Mouse (Mus musculus) lung, postnatal 0 days (tissue): ENCODE data around the gene Hs1bp3. TPM values are rescaled to one million over a fixed set of nuclear protein-coding genes. Genes with fewer than 3 reads are reported as not detected.

ENCODE experiments used
- ATAC-seq: fragments of 200-750 bp; cut with Nextera tagmentation; 2 replicates; pipeline ENCODE4 v1.8.0; 2017; ENCODE audit warnings: moderate library complexity
- DNase-seq: peaks from one replicate; pipeline ENCODE4 v3.0.0-alpha.2; 2016; ENCODE audit warnings: low spot score
- H3K27ac ChIP-seq: fragments of 300-500 bp; sonication (generic); 2 replicates; pipeline ENCODE4 v1.5.1; 2014; ENCODE audit warnings: antibody characterized with exemption, mild to moderate bottlenecking, low read length, mixed read lengths
- H3K27me3 ChIP-seq: fragments of 300-500 bp; sonication (generic); replicated peaks from 2 replicates; pipeline ENCODE4 v1.6.1; 2014; ENCODE audit warnings: low read length, mixed read lengths; ENCODE audit not compliant: insufficient read depth
- H3K36me3 ChIP-seq: fragments of 300-500 bp; sonication (generic); 2 replicates; pipeline ENCODE4 v1.6.1; 2014; ENCODE audit warnings: low read length, mixed read lengths; ENCODE audit not compliant: insufficient read depth
- H3K4me1 ChIP-seq: fragments of 300-500 bp; sonication (generic); 2 replicates; pipeline ENCODE4 v1.6.1; 2014; ENCODE audit warnings: antibody characterized with exemption, low read depth, low read length, mixed read lengths; ENCODE audit not compliant: insufficient read depth
- H3K4me2 ChIP-seq: fragments of 300-500 bp; sonication (generic); replicated peaks from 2 replicates; pipeline ENCODE4 v1.6.1; 2014; ENCODE audit warnings: low read depth, mild to moderate bottlenecking, low read length, moderate library complexity, mixed read lengths
- H3K4me3 ChIP-seq: fragments of 300-500 bp; sonication (generic); 2 replicates; pipeline ENCODE4 v1.5.1; 2014; ENCODE audit warnings: low read depth, low read length
- H3K9ac ChIP-seq: fragments of 300-500 bp; sonication (generic); replicated peaks from 2 replicates; pipeline ENCODE4 v1.6.1; 2014; ENCODE audit warnings: low read depth, mild to moderate bottlenecking
- H3K9me3 ChIP-seq: fragments of 300-500 bp; sonication (generic); 2 replicates; pipeline ENCODE4 v1.6.1; 2016; ENCODE audit warnings: low read length, mixed read lengths
- CTCF ChIP-seq: IDR thresholded peaks from 2 replicates; pipeline ENCODE4 v1.5.1; 2016; ENCODE audit warnings: antibody characterized with exemption, mild to moderate bottlenecking
- EP300 ChIP-seq: IDR thresholded peaks from 2 replicates; pipeline ENCODE4 v1.6.1; 2016; ENCODE audit warnings: antibody characterized with exemption, mild to moderate bottlenecking, control low read depth
- WGBS: fragments of 180-500 bp; shearing (Covaris S2); extraction: QIAGEN DNeasy Blood & Tissue Kit; methylation state at CpG from one replicate; pipeline ENCODE4 v1.1.7; 2014; 5-methylcytosine and 5-hydroxymethylcytosine counted together
- polyA plus RNA-seq: library from polyadenylated mRNA; unstranded; fragments of >200 nt; fragmentation: Nextera tagmentation; extraction: Ambion mirVana; gene quantifications from 2 replicates; pipeline ENCODE4 v1.2.1, GENCODE M21; 2015

The Hs1bp3 gene
- polyA plus RNA-seq, 1 experiment from 2014 or later = 8.7 TPM

GRCm38 (mm10) chr12:8337286-8338060 is 24.2 kb downstream of the Hs1bp3 start:
- peaks cover 9% of the 10 kb centered on the region; the same call in 1 of the 2 replicates for H3K36me3 ChIP-seq
- H3K4me3 ChIP-seq = no peak overlapping the region

GRCm38 (mm10) chr12:8338491-8338890 is 25.3 kb downstream of the Hs1bp3 start:
- no peak overlapping the region for H3K4me2 ChIP-seq

More at GRCm38 (mm10) chr12:8337286-8338060, 24.2 kb downstream of the Hs1bp3 start:
- WGBS = 41% methylated on average over 12 of the region's 12 CpGs
- ATAC-seq (peak; percentile 37), DNase-seq (peak; percentile 54)
- peak overlapping the region; percentile 38 for H3K27ac ChIP-seq
- peaks cover 9% of the 10 kb centered on the region; the same call in 1 of the 2 replicates for H3K4me1 ChIP-seq
- 0 out of 2 replicates have a peak overlapping the region, but pooled peaks have one; percentile 12 for H3K9ac ChIP-seq
- no peaks in the 10 kb centered on the region for H3K9me3 ChIP-seq
- peak; percentile 53 for TF ChIP-seq CTCF
- TF ChIP-seq EP300 = no peak
- no peak overlapping the region for H3K4me2 ChIP-seq
- H3K27me3 ChIP-seq = no peaks in the 10 kb centered on the region

GRCm38 (mm10) chr12:8338918-8339317 is 25.7 kb downstream of the Hs1bp3 start:
- Histone ChIP-seq H3K36me3 (peaks cover 9% of the 10 kb centered on the region; the same call in 1 of the 2 replicates), H3K9me3 (no peaks in the 10 kb centered on the region), H3K4me1 (peaks cover 9% of the 10 kb centered on the region; the same call in 1 of the 2 replicates), H3K9ac (no peak overlapping the region), H3K4me2 (no peak overlapping the region), H3K27me3 (no peaks in the 10 kb centered on the region), H3K4me3 (no peak overlapping the region), H3K27ac (no peak overlapping the region)
- DNase-seq = no peak
- no peak for ATAC-seq
- WGBS = 86% methylated on average over 8 of the region's 8 CpGs
- TF ChIP-seq EP300 (no peak), CTCF (no peak)

More at GRCm38 (mm10) chr12:8338491-8338890, 25.3 kb downstream of the Hs1bp3 start:
- Histone ChIP-seq H3K27ac (0 out of 2 replicates have a peak overlapping the region, but pooled peaks have one; percentile 38), H3K9me3 (no peaks in the 10 kb centered on the region), H3K36me3 (peaks cover 9% of the 10 kb centered on the region; the same call in 1 of the 2 replicates), H3K9ac (no peak overlapping the region), H3K4me3 (no peak overlapping the region), H3K4me1 (peaks cover 9% of the 10 kb centered on the region; the same call in 1 of the 2 replicates), H3K27me3 (no peaks in the 10 kb centered on the region)
- ATAC-seq = peak; percentile 59
- peak; percentile 54 for DNase-seq
- TF ChIP-seq CTCF = no peak
- peak; percentile 43; the same call in 1 of the 2 replicates for TF ChIP-seq EP300
- WGBS = 35% methylated on average over 4 of the region's 4 CpGs

- H3K27me3 ChIP-seq = no peaks in the 10 kb centered on the region
- TF ChIP-seq EP300 (no peak), CTCF (no peak)
- 42% methylated on average over 13 of the region's 13 CpGs for WGBS
- H3K4me3 ChIP-seq = no peak overlapping the region
- no peak overlapping the region for H3K9ac ChIP-seq
- no peak overlapping the region for H3K27ac ChIP-seq
- no peaks in the 10 kb centered on the region for H3K9me3 ChIP-seq
- DNase-seq (no peak), ATAC-seq (peak; percentile 29)
- H3K4me2 ChIP-seq = no peak overlapping the region
- H3K4me1 ChIP-seq = peaks cover 12% of the 10 kb centered on the region; the same call in 1 of the 2 replicates
- H3K36me3 ChIP-seq = peaks cover 9% of the 10 kb centered on the region; the same call in 1 of the 2 replicates
These were observed 26.5 kb downstream of the Hs1bp3 start for GRCm38 (mm10) chr12:8339591-8340319.

GRCm38 (mm10) chr12:8341008-8341407 is 27.8 kb downstream of the Hs1bp3 start:
- Histone ChIP-seq H3K4me1 (peaks cover 15% of the 10 kb centered on the region; the same call in 1 of the 2 replicates), H3K36me3 (peaks cover 9% of the 10 kb centered on the region; the same call in 1 of the 2 replicates), H3K27me3 (no peaks in the 10 kb centered on the region), H3K4me3 (no peak overlapping the region), H3K9ac (no peak overlapping the region), H3K4me2 (no peak overlapping the region), H3K9me3 (no peaks in the 10 kb centered on the region), H3K27ac (no peak overlapping the region)
- no peak for ATAC-seq
- no peak for TF ChIP-seq CTCF
- 81% methylated on average over 6 of the region's 6 CpGs for WGBS
- no peak for DNase-seq

- peaks cover 7% of the 10 kb centered on the region; the same call in 1 of the 2 replicates for H3K4me1 ChIP-seq
- H3K36me3 ChIP-seq = peaks cover 6% of the 10 kb centered on the region; the same call in 1 of the 2 replicates
- H3K4me3 ChIP-seq = no peak overlapping the region
- no peak overlapping the region for H3K27ac ChIP-seq
- TF ChIP-seq CTCF (no peak), EP300 (no peak)
- no peaks in the 10 kb centered on the region for H3K9me3 ChIP-seq
- DNase-seq (no peak), ATAC-seq (no peak)
- no peak overlapping the region for H3K9ac ChIP-seq
- no peak overlapping the region for H3K4me2 ChIP-seq
- H3K27me3 ChIP-seq = no peaks in the 10 kb centered on the region
- 97% methylated on average over 3 of the region's 3 CpGs for WGBS
These were observed 30.1 kb downstream of the Hs1bp3 start for GRCm38 (mm10) chr12:8343381-8343780.
